Mouse (Mus musculus) layer of hippocampus, postnatal 14 days (tissue): ENCODE results near the gene Thsd1. TPM values are rescaled to one million over a fixed set of nuclear protein-coding genes. Genes with fewer than 3 reads are reported as not detected.
"Not testable (repeated sequence)": the region's sequence is repeated elsewhere in the genome, so short reads cannot be mapped to it uniquely, and the experiment has no call there.

Experiments used
- DNase-seq, 2 experiments: peaks; one replicate each; pipeline ENCODE4 v3.0.0; 2021 to 2022; ENCODE audit warnings: low spot score in 2 of 2, mixed read lengths in 1 of 2
- total RNA-seq, 2 experiments: library from RNA; stranded (reverse); gene quantifications; 2 replicates each; pipeline ENCODE4 v1.2.3; 2021

The Thsd1 gene
- total RNA-seq, 2 experiments from 2014 or later = 5.3 to 6.0 TPM

DNA sequence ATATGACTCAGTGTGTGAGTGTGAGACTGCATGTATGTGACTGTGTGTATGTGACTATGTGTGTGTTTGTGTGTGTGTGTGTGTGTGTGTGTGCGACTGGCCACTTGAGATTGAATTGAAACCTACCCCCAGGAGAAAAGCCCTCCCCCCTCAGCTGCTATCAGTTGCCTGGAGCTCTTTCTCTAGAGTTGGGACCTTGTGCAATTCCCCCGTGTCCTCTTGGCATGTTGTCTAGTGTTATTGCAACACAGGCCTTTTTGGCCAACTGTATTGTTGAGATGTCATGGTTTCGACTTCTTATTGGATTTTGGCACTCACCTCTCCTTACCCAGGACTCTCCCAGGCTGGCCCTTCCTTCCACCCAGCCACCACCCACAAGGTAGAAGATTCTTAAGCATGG, 35.2 kb downstream of the Thsd1 start:
- no peak for DNase-seq

DNA sequence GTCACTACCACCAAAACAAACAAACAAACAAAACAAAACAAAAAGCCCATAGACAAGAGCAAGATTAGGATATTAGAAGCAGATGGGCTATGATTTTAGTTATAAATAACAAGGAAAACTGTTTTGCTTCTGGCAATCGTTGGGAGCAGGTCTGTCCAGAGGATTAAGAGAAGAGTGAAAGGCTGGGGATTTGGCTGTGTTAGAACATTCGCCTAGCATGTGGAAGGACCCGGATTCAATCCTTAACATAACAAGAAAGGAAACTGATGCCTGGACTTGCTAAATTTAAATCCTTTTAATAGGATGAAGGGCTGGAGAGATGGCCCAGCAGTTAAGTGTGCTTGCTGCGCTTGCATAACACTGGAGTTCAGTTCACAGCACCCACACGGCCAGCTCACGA, 37.2 kb downstream of the Thsd1 start:
- no peak for DNase-seq

DNA sequence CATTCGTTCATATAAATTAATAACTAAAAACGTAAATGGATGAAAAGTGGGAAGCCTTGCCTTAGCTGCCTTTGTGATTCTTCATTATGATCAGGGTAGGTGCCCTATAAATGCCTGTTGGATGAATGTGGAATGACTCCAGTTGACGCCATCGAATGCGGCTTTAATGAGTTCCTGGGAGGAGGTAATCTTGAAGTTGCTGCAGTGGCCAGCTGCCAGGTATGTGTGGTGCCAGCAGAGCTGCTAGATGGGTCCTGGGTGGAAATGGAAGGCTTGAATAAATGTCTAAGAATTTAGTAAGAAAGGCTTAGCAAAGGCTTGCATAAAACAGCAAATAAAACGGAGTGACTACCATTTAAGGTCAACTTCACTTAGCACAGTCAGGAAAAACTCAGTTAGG, 37.7 kb downstream of the Thsd1 start:
- no peak for DNase-seq

DNA sequence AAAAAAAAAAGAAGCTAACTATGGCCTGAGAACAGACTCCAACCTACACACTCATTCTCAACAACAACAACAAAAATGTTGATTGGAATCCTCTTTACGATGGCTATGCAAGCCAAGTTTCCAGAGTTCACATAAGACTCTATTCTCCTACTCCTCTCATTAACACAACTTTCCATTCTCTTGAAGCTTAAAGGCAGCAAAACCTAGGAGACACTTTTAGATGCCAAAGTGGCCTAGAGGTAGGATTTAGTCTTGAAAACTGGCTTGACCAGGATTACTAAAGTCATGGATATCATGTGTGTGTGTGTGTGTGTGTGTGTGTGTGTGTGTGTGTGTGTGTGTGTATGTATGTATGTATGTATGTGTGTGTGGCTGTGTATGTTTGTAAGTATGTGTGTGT, 38.1 kb downstream of the Thsd1 start:
- no peak for DNase-seq

DNA sequence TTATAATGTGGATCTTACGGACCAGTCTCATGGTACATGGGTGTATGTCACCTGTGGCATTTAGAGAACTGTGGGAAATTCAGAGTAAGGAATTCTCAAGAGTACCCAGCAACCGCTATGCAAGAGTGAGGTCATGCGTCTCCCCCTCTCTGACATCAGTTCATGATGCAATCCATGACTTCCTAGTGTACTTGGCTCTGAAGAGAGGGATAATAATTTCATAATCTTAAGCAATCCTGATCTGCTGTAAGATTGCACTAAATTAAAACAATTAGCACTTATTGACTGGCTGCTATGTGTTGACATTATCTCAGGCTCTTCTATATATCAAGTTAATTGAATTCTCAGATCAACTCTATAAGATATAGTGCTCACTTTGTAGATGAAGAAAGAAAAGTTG, 39.7 kb downstream of the Thsd1 start:
- DNase-seq = no peak

DNA sequence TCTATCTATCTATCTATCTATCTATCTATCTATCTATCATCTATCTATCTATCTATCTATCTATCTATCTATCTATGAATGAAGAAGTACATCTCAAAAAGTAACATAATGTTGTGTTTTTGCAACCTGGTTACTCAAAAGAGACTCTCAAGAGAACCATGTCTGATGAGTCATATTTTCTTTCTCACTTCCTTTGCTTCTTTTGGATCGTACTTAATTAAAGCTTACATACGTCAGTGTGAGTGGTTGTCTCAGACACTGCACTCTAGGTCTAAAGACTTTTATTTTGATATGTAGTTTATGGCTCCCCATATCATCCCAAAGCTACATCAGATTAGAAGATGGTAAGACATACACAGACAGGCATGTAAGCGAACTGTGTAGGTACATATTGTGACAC, 46.0 kb downstream of the Thsd1 start:
- DNase-seq = no peak

DNA sequence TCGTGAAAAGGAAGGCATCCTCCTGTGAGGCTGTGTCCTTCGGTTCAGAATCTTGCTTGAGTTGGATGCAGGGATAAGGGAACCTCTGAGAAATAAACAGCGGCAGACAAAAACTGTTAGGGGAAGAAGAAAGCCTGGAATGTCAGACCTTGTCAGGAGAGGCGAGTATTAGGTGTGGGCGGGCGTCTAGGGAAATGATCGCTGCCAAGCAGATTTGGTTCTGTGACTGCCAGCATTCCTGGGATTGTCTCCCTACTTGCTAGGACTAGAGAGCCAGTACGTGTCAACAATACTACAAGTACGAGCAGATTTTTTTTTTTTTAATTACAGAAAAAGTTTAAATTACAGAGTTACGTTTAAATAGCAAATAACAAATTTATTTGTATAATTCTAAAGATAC, 47.5 kb downstream of the Thsd1 start:
- no peak for DNase-seq

DNA sequence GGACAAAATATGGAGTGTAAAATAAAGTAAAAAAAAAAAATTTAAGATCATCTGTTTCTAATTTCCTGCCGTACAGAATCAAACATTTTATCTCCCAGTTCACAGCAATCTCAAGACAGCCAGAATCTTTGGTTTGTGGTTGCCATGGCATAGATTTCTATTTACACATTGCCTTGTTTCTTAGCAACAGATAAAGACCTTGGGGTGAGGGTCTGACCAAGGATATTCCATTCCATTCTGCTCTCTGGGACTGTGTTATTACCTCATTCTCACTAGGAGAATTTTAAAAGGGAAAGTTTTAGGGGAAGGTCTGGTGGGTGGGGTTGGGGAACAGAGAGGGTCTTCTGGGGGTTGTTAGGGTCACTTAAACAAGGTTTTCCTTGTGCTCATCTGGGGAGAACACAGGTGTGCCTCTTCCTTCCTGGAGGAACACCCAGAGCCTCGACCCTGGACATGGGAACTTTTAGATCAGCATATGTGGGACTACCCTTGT, 55.9 kb downstream of the Thsd1 start, which contains the start of gene Tpte:
Gene Tpte (plus strand): TSS at position 443 of the 493 bp plus-strand sequence.
- no peak for DNase-seq

DNA sequence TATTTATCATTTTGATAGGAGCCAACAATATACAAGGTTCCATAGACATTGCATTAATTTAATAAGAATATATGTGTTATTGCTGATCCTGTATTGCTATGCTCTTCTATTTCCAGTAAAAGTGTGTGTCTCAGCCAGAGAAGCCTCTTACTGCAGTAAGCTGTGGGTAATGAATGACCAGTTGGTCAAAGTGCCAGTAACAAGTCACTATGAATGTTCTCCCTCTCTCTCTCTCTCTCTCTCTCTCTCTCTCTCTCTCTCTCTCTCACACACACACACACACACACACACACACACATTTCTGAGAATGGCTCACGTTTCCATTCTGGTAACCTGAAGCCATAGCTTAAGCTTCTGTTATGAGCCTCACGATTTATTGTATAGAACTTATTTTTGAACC, 75.2 kb downstream of the Thsd1 start:
- no peak for DNase-seq

DNA sequence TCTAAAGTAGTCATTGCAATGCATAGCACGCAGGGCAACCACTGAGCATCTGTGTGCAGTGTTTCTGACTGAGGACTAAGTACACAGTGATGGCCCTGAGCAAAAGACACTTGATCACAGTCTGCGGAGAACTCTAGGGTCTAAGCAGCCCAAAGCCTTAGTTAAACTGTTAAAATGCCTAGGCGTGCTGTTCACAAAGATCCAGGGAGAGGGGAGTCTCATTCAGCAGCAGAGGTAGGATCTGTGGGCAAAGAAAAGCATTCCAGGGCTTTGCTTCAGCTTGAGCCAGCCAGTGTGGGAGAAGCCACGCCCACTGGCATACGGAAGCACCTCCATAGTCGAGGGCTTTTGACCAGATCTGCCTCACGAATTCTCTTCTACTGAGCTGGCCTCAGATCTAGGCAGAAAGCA, 75.8 kb downstream of the Thsd1 start:
- DNase-seq = no peak

DNA sequence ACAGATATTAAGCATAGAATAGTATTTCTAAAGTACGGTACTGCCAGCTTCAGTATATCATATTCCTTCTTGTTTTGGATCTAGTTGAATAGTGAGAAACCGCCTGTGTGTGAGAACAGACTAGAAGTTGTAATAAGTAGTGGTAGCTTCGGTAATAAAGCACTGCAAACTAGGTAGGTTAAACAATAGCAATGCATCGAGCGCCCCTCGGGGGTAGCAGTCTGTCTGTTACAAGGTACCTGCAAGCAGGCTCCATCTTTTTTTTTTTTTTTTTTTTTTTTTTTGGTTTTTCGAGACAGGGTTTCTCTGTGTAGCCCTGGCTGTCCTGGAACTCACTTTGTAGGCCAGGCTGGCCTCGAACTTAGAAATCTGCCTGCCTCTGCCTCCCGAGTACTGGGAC, 76.9 kb downstream of the Thsd1 start:
- not testable (repeated sequence) for DNase-seq

DNA sequence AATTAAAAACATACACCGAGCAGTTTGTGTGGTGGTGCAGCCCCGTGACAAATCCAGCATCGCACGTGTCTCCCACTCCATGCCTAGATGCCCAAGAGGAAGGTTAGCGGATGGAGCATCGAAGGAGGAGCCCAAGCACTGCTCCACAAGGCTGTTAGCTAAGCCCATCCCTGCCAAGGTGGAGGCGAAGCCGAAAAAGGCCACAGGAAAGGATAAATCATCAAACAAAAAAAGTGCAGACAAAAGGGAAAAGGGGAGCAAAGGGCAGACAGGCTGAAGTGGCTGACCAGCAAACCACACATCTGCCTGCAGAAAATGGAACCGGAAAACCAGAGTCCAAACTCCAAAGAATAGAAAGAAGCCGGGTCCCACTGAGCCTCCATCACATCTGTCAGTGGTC, 79.9 kb downstream of the Thsd1 start:
- no peak for DNase-seq

Other genes starting within 250 kb of the Thsd1 start
- 1 to 10 TPM; 4.7 to 5.0 TPM for gene Atp7b, start 167.0 kb upstream of the Thsd1 start, total RNA-seq
- 10 to 100 TPM; 28.4 to 34.9 TPM for gene Alg11, start 166.6 kb upstream of the Thsd1 start, total RNA-seq
- 1 to 10 TPM in 1 of 2 experiments, under 1 TPM in 1; 0.81 to 1.2 TPM for gene Nek5, start 102.3 kb upstream of the Thsd1 start, total RNA-seq
- 1 to 10 TPM; 2.5 to 4.0 TPM for gene Nek3, start 60.9 kb upstream of the Thsd1 start, total RNA-seq
- 1 to 10 TPM; 2.4 to 2.8 TPM for gene Ckap2, start 41.5 kb upstream of the Thsd1 start, total RNA-seq
- gene Vps36, start 34.5 kb upstream of the Thsd1 start, total RNA-seq = 10 to 100 TPM; 31.6 to 37.6 TPM
- gene Tpte, start 56.1 kb downstream of the Thsd1 start, total RNA-seq = not detected
- 10 to 100 TPM; 10.0 to 10.9 TPM for gene Slc25a15, start 171.3 kb downstream of the Thsd1 start, total RNA-seq
- gene Mrps31, start 184.0 kb downstream of the Thsd1 start, total RNA-seq = 10 to 100 TPM; 22.3 to 23.0 TPM